Mouse (Mus musculus) mouse trophoblast stem cell (cell line): ENCODE measurements around the gene Gatad2b.
"Not testable (repeated sequence)": the region's sequence is repeated elsewhere in the genome, so short reads cannot be mapped to it uniquely, and the experiment has no call there.

Source experiments
- in situ Hi-C, 2 experiments: fragments of 300-500 bp; cut with MseI, MboI; formaldehyde crosslinking; loops; 2 replicates in 1 of 2; 3 replicates in 1 of 2; pipeline ENCODE4 v1.15.1; 2025

The Gatad2b gene

DNA sequence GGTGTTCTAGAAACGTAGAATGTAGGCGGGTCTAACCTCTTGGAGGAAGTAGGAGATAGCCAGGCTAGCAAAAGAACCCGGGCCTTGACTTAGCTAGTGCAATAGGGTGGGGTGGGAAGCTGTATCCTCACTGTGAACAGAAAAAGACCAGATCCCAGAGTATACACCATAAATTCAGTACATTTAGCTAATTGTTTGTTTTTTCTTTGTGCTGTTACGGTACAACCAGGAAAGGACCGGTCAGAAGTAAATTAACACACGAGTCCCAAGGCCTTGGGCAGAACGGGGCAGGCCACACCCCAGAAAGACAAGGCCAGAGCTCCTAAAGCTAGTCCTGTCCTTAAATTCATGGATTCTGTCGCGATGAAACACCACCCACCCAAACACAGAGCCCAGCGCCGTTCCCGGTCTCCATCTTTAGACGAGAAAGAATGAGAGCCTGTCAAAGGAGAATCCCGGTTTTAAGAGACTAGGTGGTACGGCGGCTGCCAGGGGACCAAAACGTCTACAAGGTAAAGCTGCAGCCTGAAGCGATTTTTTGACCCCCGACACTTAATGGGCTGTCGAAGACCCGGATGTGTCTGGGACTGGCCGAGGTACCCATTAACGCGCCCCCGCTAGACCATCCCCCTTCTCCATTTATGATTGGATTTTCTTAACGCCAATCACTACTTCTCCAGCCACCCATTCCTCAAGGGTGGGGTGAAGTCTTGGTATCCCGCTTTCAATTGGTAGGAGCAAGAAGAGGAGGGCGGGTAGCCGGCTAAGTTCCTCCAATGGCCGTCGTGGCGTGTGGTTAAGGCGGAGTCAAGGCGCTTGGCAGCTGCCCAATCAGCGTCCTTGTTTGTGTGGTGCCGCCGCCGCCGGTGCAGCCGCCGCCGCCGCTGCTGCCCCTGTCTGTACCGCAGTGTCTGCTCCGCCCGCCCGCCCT lies at the start of gene Gatad2b:
Gene Gatad2b (plus strand): TSS at position 834 of the 931 bp plus-strand sequence.
- in situ Hi-C loops = no loop called here

DNA sequence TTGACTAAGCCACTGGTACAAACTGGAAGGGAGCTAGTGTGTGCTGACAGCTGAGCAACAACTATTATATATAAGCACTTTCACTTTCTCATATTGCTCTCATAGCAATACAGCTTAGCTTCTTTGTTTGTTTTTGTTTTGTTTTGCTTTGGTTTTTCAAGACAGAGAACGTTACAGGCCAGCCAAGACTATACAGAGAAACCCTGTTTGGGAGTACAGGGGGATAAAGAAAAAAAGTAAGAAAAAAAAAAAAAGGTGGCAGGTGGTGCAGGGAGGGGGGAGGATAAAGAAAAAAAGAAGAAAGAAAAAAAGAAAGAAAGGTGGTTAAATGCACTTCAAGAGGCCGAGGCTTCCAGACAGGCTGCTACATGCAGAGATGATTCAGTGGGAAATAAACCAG lies 47.6 kb upstream of the Gatad2b start:
- in situ Hi-C loops = no loop called here

DNA sequence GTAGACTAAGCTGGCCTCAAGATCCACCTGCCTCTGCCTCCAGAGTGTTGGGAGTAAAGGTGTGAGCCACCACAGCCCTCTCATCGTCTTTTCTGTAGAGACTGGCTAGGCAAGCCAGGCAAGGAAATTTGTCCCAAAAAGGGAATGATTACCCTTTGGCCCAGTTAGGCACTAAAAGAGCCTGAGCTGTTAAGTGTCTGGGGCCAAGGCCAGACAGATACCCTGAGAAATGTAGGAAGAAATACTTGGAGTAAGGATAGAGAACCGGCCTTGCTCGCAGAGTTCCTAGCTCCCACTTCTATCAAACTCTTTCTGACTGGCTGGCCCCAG lies 45.4 kb upstream of the Gatad2b start:
- in situ Hi-C loops = no loop called here

DNA sequence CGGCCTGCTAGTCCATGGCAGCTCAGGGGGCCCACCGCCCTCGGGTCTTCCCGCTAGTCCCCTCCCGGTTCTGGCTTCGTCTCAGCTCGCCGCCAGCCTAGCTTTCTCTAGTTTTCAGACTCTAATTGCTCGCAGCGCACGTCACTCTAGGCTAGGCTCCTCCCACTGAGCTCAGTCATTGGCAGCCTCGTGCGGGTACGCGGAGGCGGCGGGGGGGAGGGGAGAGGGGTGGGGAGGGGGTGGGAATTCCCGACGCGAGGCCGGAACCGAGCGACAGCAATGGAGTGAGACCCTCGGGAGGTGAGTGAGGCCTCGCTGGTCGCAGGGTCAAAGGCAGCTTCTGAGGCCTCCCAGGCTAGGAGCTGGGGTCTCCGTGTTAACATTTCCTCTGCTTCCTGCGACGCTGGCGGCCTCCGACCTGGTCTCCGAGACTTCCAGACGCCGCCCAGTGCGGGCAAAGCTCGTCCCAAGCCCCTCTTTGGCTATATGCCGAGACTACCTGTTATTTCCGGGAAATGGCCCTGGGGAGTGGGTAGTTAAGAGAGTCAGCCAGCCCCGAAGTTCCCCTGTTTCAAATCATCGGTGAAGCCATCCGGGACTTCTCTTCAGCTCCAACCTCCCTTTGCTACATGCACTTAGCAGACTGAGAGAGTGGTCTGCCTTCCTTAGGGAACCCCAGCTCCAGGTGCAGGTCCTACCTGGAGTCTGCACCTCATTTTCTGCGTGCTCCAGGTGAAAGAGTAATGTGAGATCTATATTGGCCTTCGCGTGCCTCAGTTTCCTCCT lies 44.8 kb upstream of the Gatad2b start, which contains the start of gene Slc39a1:
Gene Slc39a1 (plus strand): TSS at position 213 of the 786 bp plus-strand sequence.
- in situ Hi-C loops = no loop called here

- in situ Hi-C loops = no loop called here
These were observed 44.3 kb upstream of the Gatad2b start for GRCm38 (mm10) chr3:90248746-90249100.

- in situ Hi-C loops = no loop called here
These were observed 42.2 kb upstream of the Gatad2b start for GRCm38 (mm10) chr3:90250791-90251190.

GRCm38 (mm10) chr3:90251731-90252226 lies 41.2 kb upstream of the Gatad2b start:
- in situ Hi-C loops = not testable (repeated sequence)

DNA sequence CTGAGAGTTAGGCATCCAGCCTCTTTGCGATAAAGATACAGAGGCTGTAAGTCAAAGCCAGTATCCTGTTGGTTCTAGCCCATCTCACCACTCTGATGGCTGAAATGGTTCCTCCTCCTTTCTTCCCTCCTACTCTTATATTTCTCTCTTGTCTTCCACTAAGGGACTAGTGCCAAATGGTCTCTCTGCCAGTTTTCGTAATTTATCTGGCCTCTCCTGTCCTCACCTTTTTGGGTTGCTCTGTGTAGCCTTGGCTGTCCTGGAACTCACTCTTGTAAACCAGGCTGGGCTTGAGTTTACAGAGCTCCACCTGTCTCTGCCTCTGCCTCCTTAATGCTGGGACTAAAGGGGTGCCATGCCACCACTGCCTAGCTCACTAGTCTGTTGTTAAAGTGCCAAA lies 40.3 kb upstream of the Gatad2b start:
- in situ Hi-C loops = not testable (repeated sequence)

GRCm38 (mm10) chr3:90253174-90253573 lies 39.8 kb upstream of the Gatad2b start:
- in situ Hi-C loops = not testable (repeated sequence)

DNA sequence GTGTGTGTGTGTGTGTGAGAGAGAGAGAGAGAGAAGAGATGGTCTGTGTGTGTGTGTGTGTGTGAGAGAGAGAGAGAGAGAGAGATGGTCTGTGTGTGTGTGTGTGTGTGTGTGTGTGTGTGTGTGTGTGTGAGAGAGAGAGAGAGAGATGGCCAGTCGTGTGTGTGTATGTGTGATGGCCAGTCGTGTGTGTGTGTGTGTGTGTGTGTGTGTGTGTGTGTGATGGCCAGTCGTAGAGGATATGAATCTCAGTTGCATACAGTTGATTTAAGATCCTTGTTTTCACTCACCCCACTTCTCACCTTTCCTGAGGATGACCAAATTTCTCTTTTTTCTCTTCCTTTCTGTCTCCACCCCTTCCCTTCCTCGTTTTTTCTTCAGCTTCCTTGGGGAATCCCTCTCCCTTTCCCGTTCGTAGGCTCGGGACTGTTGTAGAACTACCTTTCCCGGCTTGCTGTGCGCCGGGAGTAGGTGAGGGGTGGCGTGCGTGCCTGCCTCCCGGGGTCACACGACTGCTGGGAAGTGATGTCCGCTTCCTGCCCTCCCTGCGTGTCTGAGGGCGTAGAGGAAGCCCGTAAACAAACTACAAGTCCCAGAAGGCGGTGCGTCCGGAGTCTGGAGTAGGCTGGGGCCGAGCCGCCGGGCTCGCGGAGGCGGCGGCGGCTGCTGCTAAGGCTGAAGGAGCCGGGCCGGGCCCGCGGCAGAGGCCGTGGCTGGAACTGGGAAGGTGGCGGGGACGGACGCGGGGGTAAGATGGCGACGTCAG lies 39.1 kb upstream of the Gatad2b start, which contains the start of gene Crtc2:
Gene Crtc2 (plus strand): TSS at position 511 of the 766 bp plus-strand sequence.
- in situ Hi-C loops = no loop called here

GRCm38 (mm10) chr3:90254419-90255193 lies 38.4 kb upstream of the Gatad2b start:
- in situ Hi-C loops = no loop called here

DNA sequence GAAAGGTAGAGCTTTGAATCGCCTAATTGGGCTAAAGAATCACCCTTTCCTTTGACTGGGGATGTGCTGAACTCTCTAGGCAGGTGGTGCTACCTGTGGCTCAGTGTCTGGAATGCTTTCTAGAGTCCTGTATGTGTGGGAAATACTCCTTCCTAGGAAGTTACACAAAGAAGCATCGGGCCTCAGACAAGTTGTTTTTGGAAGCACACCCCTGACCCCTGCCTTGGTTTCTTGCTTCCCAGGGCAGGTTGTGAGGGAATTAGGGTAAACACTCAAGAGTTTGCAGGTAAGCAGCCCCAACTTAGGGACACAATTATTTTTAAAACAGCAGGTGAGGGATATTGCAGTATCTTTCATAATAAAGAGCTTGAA lies 37.8 kb upstream of the Gatad2b start:
- in situ Hi-C loops = no loop called here

DNA sequence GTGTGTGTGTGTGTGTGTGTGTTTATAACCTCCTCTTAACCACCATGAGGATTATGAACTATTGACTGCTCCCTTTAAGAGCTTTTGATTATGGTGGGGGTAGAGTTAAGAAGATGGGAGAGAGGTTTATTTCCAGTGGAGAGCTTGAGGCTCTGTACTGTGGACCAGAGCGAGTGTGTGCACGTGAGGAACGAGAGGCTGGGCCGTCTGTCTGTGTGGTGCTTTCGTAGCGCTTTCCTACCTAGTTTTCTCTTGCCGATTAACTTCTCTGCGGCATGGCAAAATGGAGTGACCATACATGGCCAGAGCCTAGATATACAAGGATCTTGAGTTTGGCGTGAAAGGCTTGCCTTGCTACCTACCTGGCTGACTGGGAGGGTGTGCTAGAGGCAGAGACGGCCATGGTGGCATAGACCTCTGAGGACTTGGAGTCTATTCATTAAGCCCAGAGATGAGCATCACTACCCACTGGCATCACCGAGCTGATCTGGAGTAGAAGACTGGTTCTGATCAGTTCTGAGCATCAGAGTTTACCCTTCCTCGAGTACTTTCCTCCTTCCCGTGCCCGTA lies 37.1 kb upstream of the Gatad2b start:
- in situ Hi-C loops = no loop called here

GRCm38 (mm10) chr3:90256731-90257530 lies 36.0 kb upstream of the Gatad2b start:
- in situ Hi-C loops = no loop called here

DNA sequence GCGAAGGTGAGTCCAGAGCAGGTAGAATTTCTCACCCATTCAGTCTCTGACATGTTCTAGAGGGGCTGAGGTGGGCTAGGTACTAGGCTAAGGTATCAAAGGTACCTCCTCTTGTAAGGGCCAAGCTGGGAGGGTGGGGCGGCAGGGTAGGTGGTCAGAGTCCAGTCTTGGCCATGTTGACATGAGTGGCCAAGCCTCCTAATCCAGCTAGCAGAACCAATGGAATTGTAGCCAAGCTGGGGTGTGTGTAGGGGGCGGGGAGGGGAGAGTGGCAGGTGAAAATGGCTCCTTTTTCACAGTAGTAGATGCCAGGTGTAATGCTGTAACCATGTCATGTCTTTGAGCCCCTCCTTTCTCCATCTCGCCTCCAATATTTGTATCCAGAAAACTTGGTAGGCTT lies 34.5 kb upstream of the Gatad2b start:
- in situ Hi-C loops = no loop called here

GRCm38 (mm10) chr3:90263121-90263771 lies 29.7 kb upstream of the Gatad2b start:
- in situ Hi-C loops = no loop called here

DNA sequence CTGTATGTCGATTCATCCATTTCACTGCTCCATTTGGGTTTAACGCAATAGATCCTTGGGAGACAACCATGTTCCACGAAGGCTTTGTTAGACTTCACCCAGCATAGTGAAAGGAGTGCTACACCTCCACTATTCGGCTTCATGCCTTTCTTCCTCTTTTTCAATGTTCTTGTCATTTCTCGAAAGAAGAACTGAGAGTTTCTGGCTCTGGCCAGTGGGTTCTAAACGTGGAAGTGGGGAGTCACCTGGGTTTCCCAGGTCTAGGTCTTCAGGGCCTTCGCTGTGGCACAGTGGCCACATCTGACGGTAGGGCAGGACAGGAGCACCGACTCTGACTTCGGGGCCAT lies 28.3 kb upstream of the Gatad2b start:
- in situ Hi-C loops = no loop called here

DNA sequence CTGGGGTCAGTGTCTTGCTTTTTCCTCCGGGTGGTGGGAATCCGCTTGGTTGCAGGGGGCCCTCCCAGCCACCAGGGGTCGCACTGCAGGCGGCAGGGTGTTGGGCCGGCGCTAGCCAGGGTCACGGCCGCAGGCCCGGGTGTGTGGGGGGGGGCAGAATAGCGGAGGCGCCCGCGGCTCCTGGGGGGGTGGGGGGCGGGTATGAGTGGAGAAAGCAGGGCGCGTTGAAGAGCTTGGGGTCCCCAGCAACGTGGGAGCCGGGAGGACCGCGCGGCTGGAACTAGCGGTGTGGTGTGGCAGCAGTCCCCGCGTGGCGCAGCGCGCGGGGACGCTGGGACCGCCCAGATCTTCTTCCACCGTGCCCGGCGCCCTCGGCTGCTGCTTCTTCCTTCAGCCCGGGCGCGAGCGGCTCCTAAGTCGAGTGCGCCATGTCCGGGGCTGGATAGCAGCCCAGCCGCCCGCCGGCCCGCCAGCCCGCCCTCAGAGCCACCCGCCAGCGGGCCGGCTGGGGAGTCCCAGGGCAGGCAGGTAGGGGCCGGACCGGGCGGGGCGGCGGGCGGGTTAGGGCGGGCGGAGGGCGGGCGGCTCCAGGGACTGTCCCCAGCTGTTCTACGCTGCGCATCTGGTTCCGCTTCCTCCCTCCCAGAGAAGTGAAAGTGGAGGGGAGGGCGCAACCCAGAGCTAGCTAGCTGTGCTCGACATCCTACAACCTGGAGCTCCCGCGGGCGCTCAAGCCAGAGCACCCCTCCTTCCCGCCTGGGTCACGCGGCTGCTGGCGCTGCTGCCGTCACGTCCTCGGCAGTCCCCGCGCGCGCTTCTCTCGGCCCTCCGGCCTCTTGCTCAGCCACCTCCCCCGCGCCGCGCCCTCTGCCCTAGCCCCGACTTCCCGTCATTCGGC lies 27.7 kb upstream of the Gatad2b start, which contains the start of gene Dennd4b:
Gene Dennd4b (plus strand): TSS at position 152 of the 898 bp plus-strand sequence.
- in situ Hi-C loops = no loop called here
